Mouse (Mus musculus) kidney, adult 2 months (tissue): ENCODE measurements around the gene Slc9a8.

Experiments
- CTCF ChIP-seq: fragments of 200-500 bp; conservative IDR thresholded peaks from 2 replicates; pipeline ENCODE4 v1.5.1; 2011; ENCODE audit warnings: low read depth, mild to moderate bottlenecking, control low read depth, low read length, moderate library complexity, mixed read lengths; ENCODE audit not compliant: insufficient read depth, insufficient read length
- POLR2A ChIP-seq: fragments of 200-500 bp; IDR thresholded peaks from one replicate; pipeline ENCODE4 v1.6.1; 2011; ENCODE audit warnings: low read depth, low read length, control low read depth

- TF ChIP-seq CTCF (no peak; the same call in 1 of the 2 replicates), POLR2A (no peak)
Measured at GRCm38 (mm10) chr2:167468444-167468843, 46.9 kb downstream of the Slc9a8 start.
